Mouse (Mus musculus) MEL (cell line): Measurements from ENCODE around the gene Mpzl3.

ENCODE experiments used
- CHD1 ChIP-seq: IDR thresholded peaks from 2 replicates; pipeline ENCODE4 v1.6.1; 2012; ENCODE audit warnings: low read depth, mild to moderate bottlenecking, inconsistent platforms, low read length, improper control_type of control experiment
- CTCF ChIP-seq, 3 experiments: IDR thresholded peaks in 2 of 3; conservative IDR thresholded peaks in 1 of 3; 2 replicates each; pipeline ENCODE4 v1.5.1; 2011 to 2012; ENCODE audit warnings: low read length in 3 of 3, low read depth in 2 of 3, mild to moderate bottlenecking in 2 of 3, improper control_type of control experiment in 1 of 3, inconsistent platforms in 1 of 3, mixed read lengths in 1 of 3, moderate library complexity in 1 of 3; ENCODE audit not compliant: control insufficient read depth in 1 of 3, insufficient read depth in 1 of 3, poor library complexity in 1 of 3, severe bottlenecking in 1 of 3
- EP300 ChIP-seq, 2 experiments: IDR thresholded peaks; 2 replicates each; pipeline ENCODE4 v1.6.1; 2011; ENCODE audit warnings: improper control_type of control experiment in 2 of 2, low read length in 2 of 2, low read depth in 1 of 2, mild to moderate bottlenecking in 1 of 2
- MAX ChIP-seq: IDR thresholded peaks from 2 replicates; pipeline ENCODE4 v1.6.1; 2011; ENCODE audit warnings: low read length, improper control_type of control experiment
- USF1 ChIP-seq: IDR thresholded peaks from 2 replicates; pipeline ENCODE4 v1.6.1; 2014; ENCODE audit warnings: low read depth, mild to moderate bottlenecking, inconsistent platforms, low read length, improper control_type of control experiment, moderate library complexity
- ZNF384 ChIP-seq: IDR thresholded peaks from 2 replicates; pipeline ENCODE4 v1.6.1; 2012; ENCODE audit warnings: low read depth, mild to moderate bottlenecking, inconsistent platforms, low read length, improper control_type of control experiment

DNA sequence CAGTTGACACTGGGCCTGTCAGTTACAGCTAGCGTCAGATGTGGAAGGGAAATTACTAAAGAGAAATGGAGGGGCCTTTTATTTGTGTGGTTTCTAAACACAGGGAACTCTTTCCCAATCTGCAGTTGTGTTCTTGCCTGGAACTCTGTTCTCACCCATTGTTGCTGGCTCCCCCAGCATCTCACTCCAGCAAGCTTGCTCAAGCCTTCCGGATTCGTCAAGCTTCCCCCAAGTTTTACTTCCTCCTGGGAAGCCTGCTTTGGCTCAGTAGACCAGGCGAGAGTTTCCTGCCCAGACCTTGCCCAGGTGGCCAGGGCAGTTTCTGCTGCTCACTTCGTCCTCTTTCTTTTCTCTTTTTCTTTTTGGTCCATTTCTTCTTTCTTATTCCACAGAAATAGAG lies 29.6 kb downstream of the Mpzl3 start:
- TF ChIP-seq USF1 (no peak), MAX (no peak), EP300 (IDR thresholded peaks at IDR 0.05; ENCODE audit: low read depth in 1 of 2, low read length in 2 of 2) (no peak), CTCF (IDR thresholded peaks at IDR 0.05 in 2 of 3, conservative IDR thresholded peaks at IDR 0.05 in 1 of 3; ENCODE audit: control insufficient read depth in 1 of 3, insufficient read depth in 1 of 3, low read depth in 2 of 3, low read length in 3 of 3, poor library complexity in 1 of 3, severe bottlenecking in 1 of 3) (no peak), ZNF384 (no peak), CHD1 (no peak)
